Mouse (Mus musculus) heart, embryonic 13.5 days (tissue): ENCODE measurements around the gene Gm5039. TPM values are rescaled to one million over a fixed set of nuclear protein-coding genes. Genes with fewer than 3 reads are reported as not detected.
"Not testable (repeated sequence)": the region's sequence is repeated elsewhere in the genome, so short reads cannot be mapped to it uniquely, and the experiment has no call there.

Experiments
- ATAC-seq: fragments of 200-750 bp; cut with Nextera tagmentation; 2 replicates; pipeline ENCODE4 v1.8.0; 2017; ENCODE audit warnings: moderate TSS enrichment; ENCODE audit not compliant: insufficient number of reproducible peaks, low FRiP score, low TSS enrichment; ENCODE audit errors: extremely low read depth
- H3K27ac ChIP-seq: fragments of 300-500 bp; sonication (generic); replicated peaks from 2 replicates; pipeline ENCODE4 v1.5.1; 2015; ENCODE audit warnings: moderate library complexity, mild to moderate bottlenecking, inconsistent platforms
- H3K27me3 ChIP-seq: fragments of 300-500 bp; sonication (generic); replicated peaks from 2 replicates; pipeline ENCODE4 v1.6.1; 2015; ENCODE audit warnings: mild to moderate bottlenecking, inconsistent platforms
- H3K36me3 ChIP-seq: fragments of 300-500 bp; sonication (generic); 2 replicates; pipeline ENCODE4 v1.6.1; 2015; ENCODE audit warnings: mild to moderate bottlenecking, inconsistent platforms
- H3K4me1 ChIP-seq: fragments of 300-500 bp; sonication (generic); 2 replicates; pipeline ENCODE4 v1.6.1; 2015; ENCODE audit warnings: inconsistent platforms
- H3K4me2 ChIP-seq: fragments of 300-500 bp; sonication (generic); 2 replicates; pipeline ENCODE4 v1.6.1; 2015; ENCODE audit warnings: inconsistent platforms, mild to moderate bottlenecking, moderate library complexity
- H3K4me3 ChIP-seq: fragments of 300-500 bp; sonication (generic); 2 replicates; pipeline ENCODE4 v1.5.1; 2015; ENCODE audit warnings: moderate library complexity, mild to moderate bottlenecking, inconsistent platforms
- H3K9ac ChIP-seq: fragments of 300-500 bp; sonication (generic); 2 replicates; pipeline ENCODE4 v1.6.1; 2015; ENCODE audit warnings: inconsistent platforms, mild to moderate bottlenecking, moderate library complexity
- H3K9me3 ChIP-seq: fragments of 300-500 bp; sonication (generic); 2 replicates; pipeline ENCODE4 v1.6.1; 2016; ENCODE audit warnings: inconsistent platforms
- WGBS: fragments of 180-500 bp; shearing (Covaris S2); methylation state at CpG from one replicate; pipeline ENCODE4 v1.1.7; 2015; ENCODE audit warnings: mixed read lengths; 5-methylcytosine and 5-hydroxymethylcytosine counted together
- polyA plus RNA-seq: library from polyadenylated mRNA; unstranded; fragments of >200 nt; fragmentation: Nextera tagmentation; extraction: Ambion mirVana; gene quantifications from 2 replicates; pipeline ENCODE4 v1.2.1, GENCODE M21; 2015

Gene Gm5039
- not detected in 2 replicates for polyA plus RNA-seq

DNA sequence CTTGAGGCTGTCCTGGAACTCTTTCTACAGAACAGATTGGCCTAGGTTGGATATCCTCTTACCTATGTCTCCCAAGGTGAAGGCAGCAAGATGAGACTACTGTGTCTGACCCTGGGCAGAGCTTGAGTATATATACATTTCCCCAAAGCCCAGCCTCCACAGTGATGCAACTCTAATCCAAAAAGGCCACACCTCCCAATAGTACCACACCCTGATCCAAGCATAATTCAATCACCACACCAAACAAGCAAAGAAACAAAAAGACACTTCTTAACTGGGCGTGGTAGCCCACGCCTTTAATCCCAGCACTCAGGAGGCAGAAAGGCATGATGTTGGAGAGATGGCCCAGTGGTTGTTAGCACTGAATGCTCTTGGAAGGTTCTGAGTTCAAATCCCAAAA is at the start of gene Gm5039:
Gm5039 (minus strand) TSS at position 101 of the 400 bp plus-strand sequence.
- ATAC-seq, H3K9ac ChIP-seq, H3K36me3 ChIP-seq, H3K27ac ChIP-seq, H3K9me3 ChIP-seq, H3K27me3 ChIP-seq, H3K4me2 ChIP-seq, H3K4me1 ChIP-seq, H3K4me3 ChIP-seq: not testable (repeated sequence)
- 75% methylated on average over 2 of the region's 2 CpGs for WGBS

DNA sequence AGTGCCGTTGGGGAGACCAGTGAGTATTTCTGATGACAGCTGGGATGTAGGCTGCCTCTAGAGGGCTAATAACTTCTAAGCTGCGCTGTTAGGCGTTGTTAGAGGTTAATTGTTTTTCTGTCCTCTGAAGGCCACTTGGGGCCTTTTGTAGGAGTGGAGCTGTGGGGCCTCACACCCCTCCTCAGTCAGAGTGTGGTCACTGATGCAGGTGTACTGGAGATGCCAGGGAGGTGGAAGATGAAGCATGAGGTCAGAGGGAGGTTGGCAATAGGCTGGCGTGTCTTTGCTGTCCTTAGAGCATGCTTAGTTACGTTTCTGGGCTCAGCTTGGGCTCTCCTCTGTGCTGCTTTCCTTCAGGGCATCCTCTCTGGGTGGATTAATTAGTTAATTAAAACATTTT is 48.2 kb upstream of the Gm5039 start:
- H3K27me3 ChIP-seq, result no peaks in the 10 kb centered on the region
- 83% methylated on average over 5 of the region's 5 CpGs for WGBS
- no peak overlapping the region for H3K4me3 ChIP-seq
- H3K4me1 ChIP-seq, result peaks cover 2% of the 10 kb centered on the region; the same call in 1 of the 2 replicates
- no peak overlapping the region for H3K27ac ChIP-seq
- H3K4me2 ChIP-seq, result no peak overlapping the region
- no peak for ATAC-seq
- H3K9me3 ChIP-seq, result no peaks in the 10 kb centered on the region
- H3K9ac ChIP-seq, result no peak overlapping the region
- peaks cover 26% of the 10 kb centered on the region for H3K36me3 ChIP-seq

DNA sequence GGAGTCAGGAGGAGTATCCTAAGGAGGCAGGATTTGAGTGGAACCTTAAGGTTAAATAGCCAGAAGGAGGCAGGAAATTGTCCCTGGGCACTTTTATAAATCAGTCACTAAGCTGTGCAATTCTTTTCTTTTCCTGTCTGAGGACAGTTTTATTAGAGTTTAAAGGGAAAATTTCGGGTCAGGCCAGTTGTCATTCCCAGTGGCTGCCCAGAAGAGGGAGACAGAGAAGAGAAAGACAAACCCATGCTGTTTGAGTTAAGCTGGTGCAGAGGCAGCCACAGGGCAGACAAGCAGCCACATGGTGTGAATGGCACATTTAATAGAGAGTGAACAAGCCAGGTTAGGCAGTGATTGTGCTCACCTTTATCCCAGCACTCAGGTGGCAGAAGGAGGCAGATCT is 46.5 kb upstream of the Gm5039 start:
- H3K9me3 ChIP-seq, H3K9ac ChIP-seq, H3K4me2 ChIP-seq, H3K27me3 ChIP-seq, H3K4me3 ChIP-seq, H3K27ac ChIP-seq, H3K4me1 ChIP-seq, ATAC-seq: not testable (repeated sequence)
- 0% methylated on average over 1 of the region's 1 CpGs for WGBS
- H3K36me3 ChIP-seq, result peaks cover 23% of the 10 kb centered on the region

DNA sequence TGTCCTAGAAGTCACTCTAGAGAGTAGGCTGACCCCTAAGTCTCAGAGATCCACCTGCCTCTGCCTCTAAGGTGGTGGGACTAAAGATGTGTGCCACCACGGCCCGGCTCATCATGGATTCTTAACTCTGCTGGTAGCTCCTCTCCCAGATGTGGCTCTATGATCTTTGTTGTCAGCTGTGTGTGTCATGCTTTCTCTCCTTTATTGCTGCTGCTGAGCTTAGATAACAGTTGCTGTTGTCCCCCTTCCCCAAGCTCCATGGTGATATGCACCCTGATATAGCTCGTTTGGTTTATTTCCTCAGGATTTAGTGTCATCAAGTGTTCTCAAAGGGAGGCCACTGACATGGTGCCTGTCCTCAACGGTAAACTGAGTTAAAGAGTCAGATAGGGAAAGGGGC is 45.9 kb upstream of the Gm5039 start:
- not testable (repeated sequence) for H3K4me1 ChIP-seq, H3K27me3 ChIP-seq, H3K4me2 ChIP-seq, H3K9ac ChIP-seq, H3K4me3 ChIP-seq, H3K27ac ChIP-seq, ATAC-seq, H3K9me3 ChIP-seq
- 55% methylated on average over 4 of the region's 4 CpGs for WGBS
- peaks cover 17% of the 10 kb centered on the region for H3K36me3 ChIP-seq

DNA sequence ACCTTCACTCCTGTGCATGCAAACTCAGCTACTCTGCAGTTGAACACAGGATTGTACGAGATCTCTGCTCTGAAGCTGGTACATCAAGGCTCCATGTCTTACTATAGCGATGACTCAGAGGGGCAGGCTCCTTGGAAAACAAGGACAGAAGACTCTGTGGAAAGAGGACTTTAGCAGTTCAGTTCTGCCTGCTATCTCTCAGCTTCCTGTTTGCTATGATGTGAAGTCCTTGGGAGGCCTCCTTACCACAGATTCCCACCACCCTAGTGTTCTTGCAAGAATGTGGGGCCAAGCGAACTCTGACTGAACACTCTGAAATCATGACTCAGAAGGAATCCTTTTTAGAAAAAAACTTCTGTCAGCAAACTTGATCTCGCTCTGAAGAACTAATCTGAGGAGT is 44.8 kb upstream of the Gm5039 start:
- Histone ChIP-seq H3K4me3 (no peak overlapping the region), H3K4me1 (peaks cover 2% of the 10 kb centered on the region; the same call in 1 of the 2 replicates), H3K9ac (no peak overlapping the region), H3K27ac (no peak overlapping the region), H3K4me2 (no peak overlapping the region), H3K27me3 (no peaks in the 10 kb centered on the region), H3K36me3 (peaks cover 13% of the 10 kb centered on the region), H3K9me3 (no peaks in the 10 kb centered on the region)
- 53% methylated on average over 4 of the region's 4 CpGs for WGBS
- ATAC-seq, result no peak

DNA sequence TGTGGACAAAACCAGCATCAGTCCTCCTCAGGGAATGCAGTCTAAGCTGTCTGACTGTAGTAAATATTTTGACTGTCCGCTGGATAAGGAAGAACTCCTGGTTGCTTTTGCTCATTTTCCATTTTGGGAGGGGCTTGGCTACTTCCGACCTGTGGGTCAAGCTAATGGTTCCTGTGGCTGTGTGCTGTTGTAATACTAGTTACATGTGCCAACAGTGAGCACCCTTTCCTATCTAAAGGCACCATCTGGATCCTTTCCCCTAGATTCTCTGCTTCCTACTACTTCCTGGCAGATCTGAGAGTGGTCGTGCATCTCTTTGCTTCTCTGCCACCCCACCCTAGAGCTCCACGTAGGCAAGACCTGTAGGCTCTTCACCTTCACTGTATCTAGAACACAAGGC is 43.8 kb upstream of the Gm5039 start:
- no peaks in the 10 kb centered on the region for H3K9me3 ChIP-seq
- H3K27ac ChIP-seq, result no peak overlapping the region
- H3K9ac ChIP-seq, result no peak overlapping the region
- ATAC-seq, result no peak
- H3K36me3 ChIP-seq, result 0 out of 2 replicates have a peak, but pooled peaks cover 7% of the 10 kb centered on the region
- peaks cover 2% of the 10 kb centered on the region; the same call in 1 of the 2 replicates for H3K4me1 ChIP-seq
- H3K4me2 ChIP-seq, result no peak overlapping the region
- H3K27me3 ChIP-seq, result no peaks in the 10 kb centered on the region
- no peak overlapping the region for H3K4me3 ChIP-seq
- WGBS, result 80% methylated on average over 4 of the region's 4 CpGs

DNA sequence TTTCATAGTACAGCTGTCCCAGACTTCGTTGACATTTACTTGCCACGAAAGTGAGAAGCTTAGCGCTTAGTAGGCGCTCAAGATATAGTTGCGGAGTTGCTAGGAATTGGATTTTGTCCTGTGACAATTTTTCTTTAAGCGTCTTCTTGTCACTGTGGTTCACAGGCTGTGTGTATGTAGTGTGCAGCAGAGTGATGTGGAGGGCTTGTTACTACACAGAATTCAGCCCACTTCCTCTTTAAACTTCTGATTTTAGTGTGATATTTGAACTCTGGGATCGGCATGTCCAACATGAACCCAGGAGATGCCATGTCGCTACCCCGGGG is 37.3 kb upstream of the Gm5039 start:
- no peaks in the 10 kb centered on the region for H3K36me3 ChIP-seq
- ATAC-seq, result no peak
- no peaks in the 10 kb centered on the region for H3K9me3 ChIP-seq
- peak overlapping the region; percentile 81 for H3K4me3 ChIP-seq
- H3K9ac ChIP-seq, result peak overlapping the region; percentile 85
- WGBS, result 47% methylated on average over 9 of the region's 9 CpGs
- H3K27ac ChIP-seq, result peak overlapping the region; percentile 60
- H3K4me2 ChIP-seq, result peak overlapping the region; percentile 90
- peaks cover 12% of the 10 kb centered on the region for H3K4me1 ChIP-seq
- H3K27me3 ChIP-seq, result no peaks in the 10 kb centered on the region

DNA sequence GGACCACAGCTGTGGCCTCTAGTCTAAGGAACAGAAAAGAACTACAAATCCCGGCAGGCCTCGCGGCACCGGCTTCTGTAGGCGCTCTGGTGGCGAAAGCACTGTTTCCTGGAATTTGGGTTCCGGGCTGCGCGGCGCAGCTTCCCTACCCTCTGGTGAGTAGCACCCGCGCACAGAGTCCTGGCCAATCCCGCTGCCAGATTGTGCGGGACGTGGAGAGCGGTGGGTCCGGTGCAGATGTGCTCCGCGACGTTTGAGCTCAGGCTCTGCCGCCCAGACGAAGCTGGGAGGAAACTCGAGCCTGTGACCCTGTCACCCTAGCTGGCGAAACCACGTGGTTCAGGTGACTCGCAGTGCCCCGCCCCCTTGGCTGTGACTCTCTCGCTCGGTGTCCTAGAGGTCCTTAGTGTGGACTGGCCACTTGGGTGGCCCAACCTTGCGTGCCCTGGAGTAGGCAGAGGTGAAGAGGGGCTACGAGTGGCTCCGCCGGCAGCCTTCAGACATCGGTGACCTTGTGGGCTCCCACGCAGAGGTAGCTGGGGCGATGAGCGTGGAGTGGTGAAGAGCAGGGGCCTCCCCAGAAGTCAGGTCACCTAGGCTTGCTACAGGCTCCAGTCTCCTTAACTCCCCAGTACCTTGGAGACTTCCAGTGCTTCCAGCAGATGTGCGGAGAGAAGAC is 36.8 kb upstream of the Gm5039 start, which contains the start of gene Adck1:
Adck1 (plus strand) TSS at position 114 of the 679 bp plus-strand sequence.
- Histone ChIP-seq H3K9me3 (no peaks in the 10 kb centered on the region), H3K4me2 (peak within 1 kb of the TSS; percentile 90), H3K27me3 (no peaks in the 10 kb centered on the region), H3K4me1 (peaks cover 12% of the 10 kb centered on the region), H3K27ac (peak within 1 kb of the TSS; percentile 60), H3K36me3 (no peaks in the 10 kb centered on the region), H3K9ac (peak within 1 kb of the TSS; percentile 85), H3K4me3 (peak within 1 kb of the TSS; percentile 81)
- WGBS, result under 1% methylated on average over 38 of the region's 38 CpGs
- peak; percentile 90 for ATAC-seq

DNA sequence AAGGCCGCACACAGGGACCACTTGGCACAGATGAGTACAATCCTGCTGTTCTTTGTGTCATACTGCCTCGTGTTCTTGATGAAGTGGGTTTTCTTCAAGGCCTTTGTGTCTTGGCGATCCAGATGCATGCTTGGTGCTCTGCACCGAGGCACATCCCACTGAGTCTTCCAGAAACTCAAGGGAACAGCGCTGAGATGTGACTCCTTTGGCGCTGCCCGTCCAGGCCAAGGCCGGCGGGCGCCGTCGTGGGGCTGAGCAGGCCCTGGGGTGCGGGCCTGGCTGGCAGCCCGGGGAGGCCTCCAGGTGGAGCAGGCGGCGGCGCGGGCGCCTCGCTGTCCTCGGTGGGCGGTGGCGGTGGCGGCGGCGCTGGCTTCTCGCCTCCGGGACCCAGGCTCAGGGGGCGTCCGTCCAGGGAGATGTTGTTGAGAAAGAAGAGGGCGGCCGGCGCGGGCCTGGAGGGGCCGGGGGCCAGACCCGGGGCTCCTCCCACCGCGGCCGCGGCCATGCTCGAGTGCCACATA is 30.4 kb upstream of the Gm5039 start:
- 13% methylated on average over 41 of the region's 41 CpGs for WGBS
- ATAC-seq, result no peak
- H3K27ac ChIP-seq, result no peak overlapping the region

DNA sequence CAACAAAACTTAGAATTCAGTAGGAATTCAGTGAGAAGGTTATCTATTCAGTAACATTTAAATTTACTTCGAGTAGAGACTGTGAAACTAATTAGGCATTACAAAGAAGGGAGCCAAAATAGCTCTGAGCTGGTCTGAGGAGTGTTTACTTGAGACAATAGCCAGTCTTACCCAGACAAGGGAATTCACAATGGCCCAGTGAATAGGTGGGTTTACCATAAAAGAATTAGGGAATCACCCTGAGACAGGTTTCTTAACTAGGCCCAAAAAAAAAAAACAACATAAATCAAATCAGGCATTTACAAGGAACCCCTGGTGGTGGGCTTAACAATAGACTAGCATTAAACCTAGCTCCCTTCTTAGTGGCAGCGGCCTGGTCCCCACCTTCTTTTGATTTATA is 17.5 kb upstream of the Gm5039 start:
- not testable (repeated sequence) for H3K27ac ChIP-seq, H3K9ac ChIP-seq, H3K27me3 ChIP-seq, H3K4me2 ChIP-seq, H3K4me3 ChIP-seq, ATAC-seq, H3K4me1 ChIP-seq, H3K36me3 ChIP-seq
- H3K9me3 ChIP-seq, result peaks cover 11% of the 10 kb centered on the region
- 52% methylated on average over 2 of the region's 2 CpGs for WGBS

More for the DNA sequence above, 30.4 kb upstream of the Gm5039 start:
- Histone ChIP-seq H3K36me3 (no peaks in the 10 kb centered on the region), H3K4me2 (peak overlapping the region; percentile 74), H3K4me3 (peak overlapping the region; percentile 54), H3K27me3 (no peaks in the 10 kb centered on the region), H3K9me3 (no peaks in the 10 kb centered on the region), H3K9ac (peak overlapping the region; percentile 80), H3K4me1 (no peaks in the 10 kb centered on the region)

DNA sequence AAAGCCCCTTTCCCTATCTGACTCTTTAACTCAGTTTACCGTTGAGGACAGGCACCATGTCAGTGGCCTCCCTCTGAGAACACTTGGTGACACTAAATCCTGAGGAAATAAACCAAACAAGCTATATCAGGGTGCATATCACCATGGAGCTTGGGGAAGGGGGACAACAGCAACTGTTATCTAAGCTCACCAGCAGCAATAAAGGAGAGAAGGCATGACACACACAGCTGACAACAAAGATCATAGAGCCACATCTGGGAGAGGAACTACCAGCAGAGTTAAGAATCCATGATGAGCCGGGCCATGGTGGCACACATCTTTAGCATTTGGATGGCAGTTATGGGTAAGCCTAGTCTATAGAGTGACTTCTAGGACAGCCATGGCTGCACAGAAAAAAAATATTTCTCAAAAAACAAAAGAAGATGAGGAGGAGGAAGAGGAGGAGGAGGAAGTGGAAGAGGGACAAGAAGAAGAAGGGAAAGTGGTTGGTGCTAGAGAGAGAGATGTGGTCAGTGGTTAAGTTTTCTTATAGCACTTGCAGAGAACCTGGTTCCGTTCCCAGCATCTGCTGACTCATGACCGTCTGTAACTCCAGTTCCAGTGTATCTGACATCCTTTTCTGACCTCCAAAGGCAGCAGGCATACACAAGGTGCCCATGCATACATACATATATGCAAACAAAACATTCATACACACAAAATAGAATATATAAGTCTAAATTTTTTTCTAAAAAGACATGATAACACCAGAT is 13.0 kb upstream of the Gm5039 start:
- H3K27me3 ChIP-seq, H3K9ac ChIP-seq, H3K4me1 ChIP-seq, H3K4me2 ChIP-seq, H3K27ac ChIP-seq, H3K36me3 ChIP-seq, ATAC-seq, H3K9me3 ChIP-seq, H3K4me3 ChIP-seq: not testable (repeated sequence)
- 50% methylated on average over 4 of the region's 4 CpGs for WGBS
